10 mouse cellular contexts compared by ENCODE assay signal in the genomic region with DNA sequence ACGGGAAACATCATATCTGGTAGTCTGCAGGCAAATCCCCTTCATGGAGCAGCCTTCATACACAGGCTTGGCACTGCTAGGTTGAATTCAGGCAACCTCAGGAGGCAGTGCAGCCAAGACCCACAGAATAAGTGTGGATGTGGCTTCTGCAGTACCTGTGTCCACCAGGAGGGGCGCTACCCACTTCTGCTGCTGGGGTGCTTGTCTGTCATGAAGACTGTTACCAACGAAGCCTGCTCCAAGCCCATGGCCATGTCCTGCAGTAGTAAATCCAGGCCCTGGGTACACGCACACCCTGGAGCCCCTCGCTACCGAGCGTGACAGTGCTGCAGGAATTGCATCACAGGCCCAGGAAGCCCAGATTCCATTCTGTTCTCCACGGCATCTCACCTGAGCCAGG. TPM values are rescaled to one million over a fixed set of nuclear protein-coding genes. Genes with fewer than 3 reads are reported as not detected.
DNase-seq lines count a peak whose midpoint lies in the region; ATAC-seq and TF ChIP-seq lines count a peak whose summit lies in the region.
"Had no signal": no experiment of that assay in that cellular context is flagged by ENCODE, and none has a peak within 500 bp of the region (broad histone marks: within the 10 kb centered on the region; RNA-seq: fewer than 3 reads in every experiment).

No protein-coding gene starts in this region.

- no peaks in the 10 kb centered on the region for H3K9me3 ChIP-seq in intestine, embryonic 14.5 days (ENCODE audit: control insufficient read depth, low read length)
- H3K9me3 ChIP-seq in intestine, embryonic 16.5 days (ENCODE audit: control insufficient read depth, low read length) = no peaks in the 10 kb centered on the region
- H3K9me3 ChIP-seq: embryonic facial prominence, embryonic 13.5 days; liver, embryonic 15.5 days had no signal

- DNase-seq in intestine, embryonic 14.5 days (ENCODE audit: low spot score) = peak; percentile 87
- peak; percentile 83 for DNase-seq in CD4-positive, CD25-positive, alpha-beta regulatory T cell, adult 2 months (ENCODE audit: low read depth, low spot score)
- peak; percentile 86 for DNase-seq in adrenal gland, postnatal 14 days
- DNase-seq in layer of hippocampus, adult 2 months (ENCODE audit: low spot score in 2 of 2) = peak; percentile 68 to 87
- DNase-seq in thymus, postnatal 10 days (ENCODE audit: low spot score in 2 of 2) = peak; percentile 52 to 80

- WGBS in intestine, embryonic 14.5 days = 66% methylated on average over 8 of the region's 8 CpGs
- 67% methylated on average over 8 of the region's 8 CpGs for WGBS in intestine, embryonic 16.5 days

- H3K27me3 ChIP-seq in intestine, embryonic 14.5 days (replicated peaks; ENCODE audit: control insufficient read depth, insufficient read depth, low read length) = no peaks in the 10 kb centered on the region
- no peaks in the 10 kb centered on the region for H3K27me3 ChIP-seq in intestine, embryonic 16.5 days (replicated peaks; ENCODE audit: control insufficient read depth, insufficient read depth, low read length)
- H3K27me3 ChIP-seq: embryonic facial prominence, embryonic 13.5 days; liver, embryonic 15.5 days had no signal

- no peak for ATAC-seq in intestine, embryonic 14.5 days (replicated peaks; ENCODE audit: low FRiP score, low TSS enrichment, low read depth)
- ATAC-seq in intestine, embryonic 16.5 days = no peak
- peak; percentile 44; the same call in 1 of the 2 replicates for ATAC-seq in erythroid progenitor cell, adult 5-6 weeks (replicated peaks; ENCODE audit: low FRiP score, poor library complexity, severe bottlenecking)
- peak; percentile 72 for ATAC-seq in megakaryocyte, adult 5-6 weeks (ENCODE audit: poor library complexity, severe bottlenecking)

- H3K4me2 ChIP-seq in intestine, embryonic 14.5 days (ENCODE audit: low read length) = no peak overlapping the region
- no peak overlapping the region for H3K4me2 ChIP-seq in intestine, embryonic 16.5 days (ENCODE audit: low read depth, low read length)
- H3K4me2 ChIP-seq: embryonic facial prominence, embryonic 13.5 days; liver, embryonic 15.5 days had no signal

- peaks cover 13% of the 10 kb centered on the region for H3K4me1 ChIP-seq in intestine, embryonic 14.5 days (replicated peaks; ENCODE audit: control insufficient read depth, insufficient read depth, low read length)
- peaks cover 18% of the 10 kb centered on the region for H3K4me1 ChIP-seq in intestine, embryonic 16.5 days (ENCODE audit: control insufficient read depth, insufficient read depth, low read length)

- no peak overlapping the region for H3K4me3 ChIP-seq in intestine, embryonic 14.5 days (ENCODE audit: low read depth, low read length)
- no peak overlapping the region for H3K4me3 ChIP-seq in intestine, embryonic 16.5 days (ENCODE audit: low read length)
- H3K4me3 ChIP-seq in layer of hippocampus, adult 2 months = no peak overlapping the region
- H3K4me3 ChIP-seq: embryonic facial prominence, embryonic 13.5 days; liver, embryonic 15.5 days had no signal

- no peak overlapping the region for H3K9ac ChIP-seq in intestine, embryonic 14.5 days (ENCODE audit: low read length)
- no peak overlapping the region for H3K9ac ChIP-seq in intestine, embryonic 16.5 days (ENCODE audit: low read depth, low read length)
- H3K9ac ChIP-seq: embryonic facial prominence, embryonic 13.5 days; liver, embryonic 15.5 days had no signal

- TF ChIP-seq CTCF in layer of hippocampus, adult 2 months (conservative IDR thresholded peaks at IDR 0.05) = peak; percentile 95

- H3K27ac ChIP-seq in intestine, embryonic 14.5 days (ENCODE audit: low read depth) = no peak overlapping the region
- no peak overlapping the region for H3K27ac ChIP-seq in intestine, embryonic 16.5 days (ENCODE audit: low read length)
- no peak overlapping the region for H3K27ac ChIP-seq in layer of hippocampus, adult 2 months
- H3K27ac ChIP-seq: embryonic facial prominence, embryonic 13.5 days; liver, embryonic 15.5 days had no signal

- H3K36me3 ChIP-seq in intestine, embryonic 14.5 days (ENCODE audit: control insufficient read depth, insufficient read depth, low read length) = peaks cover 32% of the 10 kb centered on the region
- H3K36me3 ChIP-seq in intestine, embryonic 16.5 days (ENCODE audit: control insufficient read depth, insufficient read depth, low read length) = peaks cover 25% of the 10 kb centered on the region

RNA-seq across cellular contexts. Expression of gene Chmp6, which starts 6.7 kb away (rescaled TPM):
- 80.8 and 87.3 TPM in 2 replicates for polyA plus RNA-seq in intestine, embryonic 14.5 days (2014; fragmentation: Nextera tagmentation; extraction: Ambion mirVana)
- 92.2 and 94.3 TPM in 2 replicates for polyA plus RNA-seq in intestine, embryonic 16.5 days (2015; fragmentation: Nextera tagmentation; extraction: Ambion mirVana)
- total RNA-seq in adrenal gland, postnatal 14 days (2021) = 31.0 and 37.3 TPM in 2 replicates
- 1.3 and 14.4 TPM in 2 replicates for total RNA-seq in erythroid progenitor cell, adult 5-6 weeks (2015; ENCODE audit: low replicate concordance)
- 10.3 and 10.4 TPM in 2 replicates for total RNA-seq in erythroid progenitor cell, adult 5-6 weeks (2017; ENCODE audit: low replicate concordance)
- 10 to 100 TPM; 34.7 to 45.9 TPM for total RNA-seq in layer of hippocampus, adult 2 months (2021)
- total RNA-seq in megakaryocyte, adult 5-6 weeks (2015) = 20.7 and 21.7 TPM in 2 replicates
- total RNA-seq in megakaryocyte, adult 5-6 weeks (2017) = 54.8 and 79.3 TPM in 2 replicates

RNA-seq across cellular contexts. Expression of gene Baiap2, which starts 22.7 kb away (rescaled TPM):
- polyA plus RNA-seq in intestine, embryonic 14.5 days (2014; fragmentation: Nextera tagmentation; extraction: Ambion mirVana) = 15.2 and 17.5 TPM in 2 replicates
- polyA plus RNA-seq in intestine, embryonic 16.5 days (2015; fragmentation: Nextera tagmentation; extraction: Ambion mirVana) = 10.1 and 11.8 TPM in 2 replicates
- total RNA-seq in adrenal gland, postnatal 14 days (2021) = 20.8 TPM in 2 replicates
- 1.3 and 1.4 TPM in 2 replicates for total RNA-seq in erythroid progenitor cell, adult 5-6 weeks (2015; ENCODE audit: low replicate concordance)
- total RNA-seq in erythroid progenitor cell, adult 5-6 weeks (2017; ENCODE audit: low replicate concordance) = 3.2 and 5.3 TPM in 2 replicates
- 100 to 1,000 TPM; 244 to 257 TPM for total RNA-seq in layer of hippocampus, adult 2 months (2021)
- 6.2 TPM in 2 replicates for total RNA-seq in megakaryocyte, adult 5-6 weeks (2015)
- 6.2 and 6.9 TPM in 2 replicates for total RNA-seq in megakaryocyte, adult 5-6 weeks (2017)

Comparison
In these comparisons a context has a peak if more than half of its experiments do, and no peak if none do; other contexts are left out.
1. ATAC-seq: peak in erythroid progenitor cell, adult 5-6 weeks (single experiment) and megakaryocyte, adult 5-6 weeks (single experiment); none in intestine, embryonic 14.5 days (single experiment) and intestine, embryonic 16.5 days (single experiment).
2. RNA of gene Baiap2, which starts 22.7 kb away (total RNA-seq): 244 to 257 TPM in layer of hippocampus, adult 2 months; 20.8 TPM in adrenal gland, postnatal 14 days, 6.2 to 6.9 TPM in megakaryocyte, adult 5-6 weeks and 1.3 to 5.3 TPM in erythroid progenitor cell, adult 5-6 weeks; every median in the first group is over 10 times any median in the second.
3. Peak in every context shown above with its lines, with median percentiles within 50 percentile points of each other: DNase-seq.